Mouse (Mus musculus): ENCODE results near the gene Cpn1.

The Cpn1 gene

GRCm38 (mm10) chr19:43986069-43986794 lies at the start of gene Cpn1:
Gene Cpn1, minus strand, starts transcription at chr19:43986556.
- DNase-seq, result peak; percentile 75 to 91

GRCm38 (mm10) chr19:44033396-44033795 lies 47.0 kb upstream of the Cpn1 start:
- no peak for DNase-seq

GRCm38 (mm10) chr19:44032046-44032744 lies 45.8 kb upstream of the Cpn1 start:
- peak in 1 of 2 experiments; percentile 39 for DNase-seq

GRCm38 (mm10) chr19:44030024-44030423 lies 43.7 kb upstream of the Cpn1 start:
- DNase-seq, result no peak

DNA sequence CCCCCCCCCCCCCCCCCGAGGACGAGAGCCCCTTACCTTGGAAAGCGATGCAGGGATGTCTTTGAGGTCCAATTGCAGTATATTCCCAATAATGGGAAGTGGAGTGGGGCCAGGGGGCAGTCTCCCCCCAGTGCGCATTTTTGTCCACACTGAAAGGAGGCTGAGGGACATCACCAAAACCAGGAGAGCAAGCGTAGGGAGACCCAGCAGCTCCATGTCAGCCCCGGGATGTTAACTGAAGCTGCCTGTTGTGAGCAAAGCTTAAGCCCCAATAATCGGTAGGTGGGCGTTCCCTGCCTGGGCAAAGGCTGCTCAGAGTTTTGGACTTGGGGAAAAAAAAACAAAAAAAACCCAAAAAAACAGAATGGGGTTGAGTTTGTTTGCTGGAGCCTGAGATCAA lies 42.6 kb upstream of the Cpn1 start, which contains the start of gene Cyp2c23:
Gene Cyp2c23, minus strand, starts transcription at position 237 of the 400 bp plus-strand sequence.
- DNase-seq, result no peak

GRCm38 (mm10) chr19:44026956-44027530 lies 40.7 kb upstream of the Cpn1 start:
- DNase-seq, result peak in 1 of 2 experiments; percentile 18

GRCm38 (mm10) chr19:44024921-44025585 lies 38.7 kb upstream of the Cpn1 start:
- DNase-seq, result peak in 1 of 2 experiments; percentile 41

DNA sequence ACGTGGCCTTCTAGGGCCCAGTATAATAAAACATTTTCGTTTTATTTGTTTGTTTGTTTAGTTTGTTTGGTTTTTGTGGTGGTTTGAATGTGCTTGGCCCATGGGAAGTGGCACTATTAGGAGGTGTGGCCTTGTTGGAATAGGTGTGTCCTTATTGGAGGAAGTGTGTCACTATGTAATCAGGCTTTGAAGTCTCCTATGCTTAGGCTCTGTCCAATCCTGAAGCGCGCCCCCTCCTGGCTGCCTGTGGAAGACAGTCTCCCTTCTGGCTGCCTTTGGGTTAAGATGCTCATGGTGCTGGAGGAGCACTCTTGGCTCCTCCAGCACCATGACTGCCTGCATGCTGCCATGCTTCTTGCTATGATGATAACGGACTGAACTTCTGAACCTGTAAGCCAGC lies 36.7 kb upstream of the Cpn1 start:
- DNase-seq, result no peak

DNA sequence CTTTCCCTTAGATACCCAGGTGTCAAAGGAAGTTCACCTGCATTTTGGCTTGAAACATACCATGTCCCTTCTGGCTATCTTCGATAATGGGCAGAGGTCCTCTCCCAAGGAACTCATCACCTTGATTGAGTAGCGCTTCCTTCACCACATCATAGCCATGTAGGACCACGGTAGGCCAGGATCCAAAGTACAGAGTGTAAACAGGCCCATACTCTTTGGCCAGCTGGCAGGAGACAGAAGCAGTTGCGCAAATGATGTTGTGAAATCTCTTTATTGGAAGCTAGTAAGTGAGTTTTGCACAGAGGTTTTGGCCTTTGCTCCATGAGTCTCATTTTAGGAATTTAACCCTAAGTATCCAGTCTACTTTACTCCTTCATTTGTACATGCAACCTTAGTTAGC lies 35.1 kb upstream of the Cpn1 start:
- peak; percentile 67 to 86 for DNase-seq

- DNase-seq, result no peak
These were observed 33.4 kb upstream of the Cpn1 start for GRCm38 (mm10) chr19:44019739-44020138.

GRCm38 (mm10) chr19:44013862-44014261 lies 27.5 kb upstream of the Cpn1 start:
- no peak for DNase-seq

- DNase-seq, result no peak
These were observed 22.4 kb upstream of the Cpn1 start for GRCm38 (mm10) chr19:44008784-44009183.

DNA sequence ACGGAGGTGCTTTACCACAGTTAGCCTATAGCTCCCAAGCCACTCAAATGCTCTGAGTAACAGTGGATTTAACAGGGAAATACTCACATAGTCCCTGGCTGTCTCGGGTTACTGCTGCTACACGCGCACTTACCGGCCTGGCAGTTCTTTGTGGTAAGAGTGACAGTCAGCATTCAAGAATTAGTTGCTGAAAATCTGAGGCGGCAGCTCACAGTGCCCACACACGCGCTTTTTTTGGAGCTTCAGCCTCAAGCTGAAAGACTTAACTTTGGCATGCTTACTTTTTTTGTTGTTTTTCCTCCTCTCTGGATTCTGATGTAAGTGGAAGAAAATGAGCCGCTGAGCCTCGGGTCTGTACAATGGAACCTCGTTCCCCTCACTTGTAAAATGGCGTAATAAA lies 20.8 kb upstream of the Cpn1 start:
- no peak for DNase-seq

- DNase-seq, result no peak
These were observed 18.7 kb upstream of the Cpn1 start for GRCm38 (mm10) chr19:44005025-44005424.

DNA sequence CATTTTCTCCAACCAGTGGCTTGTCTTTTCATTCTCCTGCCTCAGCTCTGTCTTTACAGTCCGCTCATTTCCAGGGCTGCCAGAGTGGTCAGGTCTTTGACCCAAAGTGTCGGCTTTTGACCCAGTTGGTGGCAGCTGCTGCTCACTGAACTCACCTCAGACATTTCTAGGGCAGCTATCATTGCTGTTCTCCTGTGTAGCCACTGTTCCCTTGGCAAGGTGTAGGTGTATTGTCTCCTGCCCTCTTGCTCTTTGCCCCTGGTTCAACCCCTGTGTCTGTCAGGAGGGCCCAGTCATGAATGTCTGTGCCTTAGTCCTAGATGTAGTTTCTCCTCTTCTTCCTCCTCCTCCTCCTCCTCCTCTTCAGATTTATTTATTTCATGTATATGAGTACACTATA lies 17.9 kb upstream of the Cpn1 start:
- no peak for DNase-seq

DNA sequence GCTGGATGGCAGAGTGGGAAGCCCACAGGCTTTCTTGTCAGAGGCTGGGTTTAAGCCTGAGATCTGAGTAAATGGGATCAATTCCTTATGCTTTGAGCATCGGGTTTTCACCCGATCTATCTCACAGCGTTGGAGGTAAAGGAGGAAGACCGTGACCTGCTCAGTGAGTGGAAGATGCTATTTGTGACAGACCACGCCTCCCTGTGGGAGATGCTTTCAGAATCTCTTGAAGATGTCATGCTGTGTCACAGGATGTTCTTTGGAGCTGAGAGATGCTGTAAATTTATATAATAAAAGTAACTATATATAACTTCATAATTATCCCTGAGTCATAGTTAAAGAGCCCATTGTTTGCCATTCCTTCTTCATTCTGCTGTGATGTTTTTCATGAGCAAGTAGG lies 14.4 kb upstream of the Cpn1 start:
- DNase-seq, result no peak

- no peak for DNase-seq
These were observed 13.7 kb upstream of the Cpn1 start for GRCm38 (mm10) chr19:44000061-44000460.

- no peak for DNase-seq
These were observed 12.6 kb upstream of the Cpn1 start for GRCm38 (mm10) chr19:43998802-43999527.

- no peak for DNase-seq
These were observed 11.7 kb upstream of the Cpn1 start for GRCm38 (mm10) chr19:43998101-43998500.

- DNase-seq, result no peak
These were observed 9.1 kb upstream of the Cpn1 start for GRCm38 (mm10) chr19:43995427-43995826.

GRCm38 (mm10) chr19:43992464-43992863 lies 6.1 kb upstream of the Cpn1 start:
- DNase-seq, result no peak

DNA sequence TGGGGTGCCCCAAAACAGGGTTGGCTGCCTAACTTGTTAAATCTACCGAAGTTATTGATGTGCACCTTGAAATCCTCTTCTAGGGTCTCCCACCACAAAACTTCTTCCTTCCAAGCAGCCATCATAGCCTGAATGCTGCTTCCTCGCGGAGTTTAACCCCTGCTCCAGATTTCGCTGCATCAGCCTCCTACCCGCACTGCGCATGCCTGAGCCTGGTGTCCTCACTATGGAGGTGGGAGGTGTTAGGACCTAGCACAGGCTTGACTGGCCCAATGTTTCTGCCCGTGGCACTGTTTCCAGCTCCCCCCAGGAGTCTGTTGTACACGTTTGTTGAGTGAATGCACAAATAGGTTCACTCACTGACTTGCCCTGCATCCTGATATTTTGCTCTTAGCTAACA lies 4.0 kb upstream of the Cpn1 start:
- DNase-seq, result peak in 1 of 2 experiments; percentile 48

DNA sequence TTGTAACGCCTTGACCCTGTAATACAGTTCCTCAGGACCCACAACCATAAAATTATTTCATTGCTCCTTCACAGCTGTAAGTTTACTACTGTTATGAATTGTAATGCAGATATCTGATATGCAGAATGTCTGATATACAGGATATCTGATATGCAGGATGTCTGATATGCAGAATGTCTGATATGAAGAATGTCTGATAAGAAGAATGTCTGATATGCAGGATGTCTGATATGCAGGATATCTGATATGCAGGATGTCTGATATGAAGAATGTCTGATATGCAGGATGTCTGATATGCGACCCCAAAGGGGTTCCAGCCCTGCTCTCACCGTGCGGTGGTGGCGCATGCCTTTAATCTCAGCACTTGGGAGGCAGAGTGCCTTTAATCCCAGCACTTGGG lies 4.4 kb downstream of the Cpn1 start:
- no peak for DNase-seq

All from kidney, postnatal 25 days (tissue).